Mouse (Mus musculus) stomach, embryonic 15.5 days (tissue): ENCODE measurements around the gene Map6d1. TPM values are rescaled to one million over a fixed set of nuclear protein-coding genes. Genes with fewer than 3 reads are reported as not detected.

Experiments
- ATAC-seq: fragments of 200-750 bp; cut with Nextera tagmentation; 2 replicates; pipeline ENCODE4 v1.8.0; 2017; ENCODE audit warnings: low read depth, moderate number of reproducible peaks, moderate TSS enrichment; ENCODE audit not compliant: insufficient read depth, low FRiP score
- H3K27ac ChIP-seq: fragments of 300-500 bp; sonication (generic); 2 replicates; pipeline ENCODE4 v1.5.1; 2015; ENCODE audit warnings: mild to moderate bottlenecking, inconsistent platforms
- H3K27me3 ChIP-seq: fragments of 300-500 bp; sonication (generic); replicated peaks from 2 replicates; pipeline ENCODE4 v1.6.1; 2015; ENCODE audit warnings: inconsistent platforms
- H3K36me3 ChIP-seq: fragments of 300-500 bp; sonication (generic); 2 replicates; pipeline ENCODE4 v1.6.1; 2015; ENCODE audit warnings: inconsistent platforms
- H3K4me1 ChIP-seq: fragments of 300-500 bp; sonication (generic); 2 replicates; pipeline ENCODE4 v1.6.1; 2015; ENCODE audit warnings: inconsistent platforms
- H3K4me2 ChIP-seq: fragments of 300-500 bp; sonication (generic); 2 replicates; pipeline ENCODE4 v1.6.1; 2015; ENCODE audit warnings: mild to moderate bottlenecking, inconsistent platforms
- H3K4me3 ChIP-seq: fragments of 300-500 bp; sonication (generic); replicated peaks from 2 replicates; pipeline ENCODE4 v1.5.1; 2015; ENCODE audit warnings: inconsistent platforms
- H3K9ac ChIP-seq: fragments of 300-500 bp; sonication (generic); 2 replicates; pipeline ENCODE4 v1.6.1; 2015; ENCODE audit warnings: inconsistent platforms
- H3K9me3 ChIP-seq: fragments of 300-500 bp; sonication (generic); 2 replicates; pipeline ENCODE4 v1.6.1; 2016; ENCODE audit warnings: inconsistent platforms
- WGBS: fragments of 180-500 bp; shearing (Covaris S2); methylation state at CpG from one replicate; pipeline ENCODE4 v1.1.7; 2015; 5-methylcytosine and 5-hydroxymethylcytosine counted together
- polyA plus RNA-seq: library from polyadenylated mRNA; unstranded; fragments of >200 nt; fragmentation: Nextera tagmentation; extraction: Ambion mirVana; gene quantifications from 2 replicates; pipeline ENCODE4 v1.2.1, GENCODE M21; 2015

The Map6d1 gene
- polyA plus RNA-seq = 0.71 and 0.82 TPM in 2 replicates

DNA sequence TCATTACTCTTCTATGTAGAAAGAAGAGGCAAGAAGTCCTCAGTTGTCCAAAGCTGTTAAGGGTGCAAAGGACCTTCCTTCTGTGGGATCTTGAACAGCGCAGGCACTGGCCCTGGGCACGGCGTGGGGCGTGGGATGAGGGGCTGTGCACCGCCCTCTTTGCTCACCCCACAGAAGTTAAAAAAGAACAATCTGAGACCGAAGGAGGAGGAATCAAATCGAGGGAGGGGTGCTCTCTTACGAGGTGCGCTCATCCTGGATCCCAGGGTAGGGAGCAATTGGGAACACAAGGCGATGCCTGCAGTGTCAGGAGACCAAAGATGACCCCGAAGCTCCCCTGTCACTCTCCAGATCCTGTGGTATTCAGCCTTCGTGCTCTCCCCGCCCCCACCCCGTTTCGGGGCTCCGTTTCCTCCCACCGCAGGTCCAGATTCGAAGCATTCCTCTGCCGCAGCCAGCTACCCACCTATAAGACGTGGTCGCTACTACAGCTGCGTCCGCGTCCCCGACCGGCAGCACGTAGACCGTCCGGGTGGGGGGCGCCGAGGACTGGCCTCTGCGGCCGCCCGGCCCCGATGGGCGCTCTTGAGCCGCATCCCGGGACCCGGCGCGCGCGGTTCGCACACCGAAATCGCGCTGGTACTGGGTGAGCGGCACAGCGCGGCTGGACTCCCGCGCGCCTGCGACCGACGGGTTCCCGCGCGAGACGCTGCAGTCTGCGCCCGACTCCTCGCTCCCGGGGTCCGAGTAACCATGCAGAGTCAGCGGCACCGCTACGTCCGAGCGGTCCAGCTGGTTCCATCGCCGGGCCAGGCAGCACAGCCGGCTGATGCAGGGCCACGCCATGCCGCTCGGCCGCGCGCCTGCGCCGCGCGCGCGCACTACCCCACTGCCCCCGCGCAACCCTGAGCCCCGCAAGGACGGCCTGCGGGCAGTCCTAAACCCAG is at the start of gene Map6d1:
Gene Map6d1, minus strand, starts transcription at position 891 of the 947 bp plus-strand sequence.
- Histone ChIP-seq H3K9me3 (no peaks in the 10 kb centered on the region), H3K4me3 (peak within 1 kb of the TSS; percentile 69), H3K36me3 (no peaks in the 10 kb centered on the region), H3K9ac (peak within 1 kb of the TSS; percentile 29; the same call in 1 of the 2 replicates), H3K27ac (no peak within 1 kb of the TSS), H3K4me2 (peak within 1 kb of the TSS; percentile 98), H3K4me1 (peaks cover 7% of the 10 kb centered on the region), H3K27me3 (no peaks in the 10 kb centered on the region)
- WGBS = under 1% methylated on average over 90 of the region's 90 CpGs
- peak; percentile 77 for ATAC-seq

DNA sequence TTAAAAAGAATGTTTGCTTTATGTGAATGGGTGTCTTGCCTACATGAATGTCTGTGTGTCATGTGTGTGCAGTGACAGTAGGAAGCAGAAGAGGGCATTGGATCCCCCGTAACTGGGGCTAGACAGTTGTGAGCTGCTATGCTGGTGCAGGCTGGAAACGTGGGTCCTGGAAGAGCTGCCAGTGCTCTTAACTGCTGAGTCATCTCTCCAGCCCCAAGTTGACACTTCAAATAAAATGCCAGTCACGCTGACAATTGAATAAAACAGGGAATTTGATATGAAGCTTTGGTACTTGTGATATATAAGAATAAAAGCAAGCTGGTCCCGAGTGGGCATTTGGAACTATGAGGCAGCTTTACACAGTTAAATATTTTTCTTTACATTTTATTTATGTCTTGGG is 39.1 kb upstream of the Map6d1 start:
- H3K4me2 ChIP-seq = no peak overlapping the region
- H3K36me3 ChIP-seq = peaks cover 25% of the 10 kb centered on the region
- no peak for ATAC-seq
- no peaks in the 10 kb centered on the region for H3K9me3 ChIP-seq
- whole genome bisulfite sequencing = 79% methylated on average over 4 of the region's 4 CpGs
- no peak overlapping the region for H3K9ac ChIP-seq
- H3K27me3 ChIP-seq = no peaks in the 10 kb centered on the region
- no peak overlapping the region for H3K27ac ChIP-seq
- H3K4me1 ChIP-seq = no peaks in the 10 kb centered on the region
- H3K4me3 ChIP-seq = no peak overlapping the region

DNA sequence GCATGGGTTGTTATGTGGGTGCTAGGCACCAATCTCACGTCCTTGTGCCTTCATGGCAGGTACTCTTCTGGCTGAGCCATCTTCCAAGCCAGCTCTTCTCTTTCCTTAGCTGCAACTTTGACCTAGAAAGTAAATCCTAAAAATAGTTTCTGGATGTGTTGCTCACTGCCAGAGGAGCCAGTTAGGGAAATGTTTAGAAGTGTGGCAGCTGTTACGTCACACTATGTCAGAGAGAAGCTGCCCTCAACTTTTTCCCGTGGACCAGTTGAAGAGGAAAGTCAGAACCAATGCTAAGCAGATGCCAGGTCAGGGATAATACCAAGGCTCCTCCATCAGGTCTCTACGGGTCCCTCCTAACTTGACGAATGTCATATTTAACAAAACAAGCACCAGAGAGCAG is 38.2 kb upstream of the Map6d1 start:
- H3K27ac ChIP-seq = no peak overlapping the region
- no peaks in the 10 kb centered on the region for H3K27me3 ChIP-seq
- no peak for ATAC-seq
- no peak overlapping the region for H3K4me3 ChIP-seq
- no peak overlapping the region for H3K4me2 ChIP-seq
- WGBS = 75% methylated on average over 5 of the region's 5 CpGs
- H3K9ac ChIP-seq = no peak overlapping the region
- no peaks in the 10 kb centered on the region for H3K9me3 ChIP-seq
- H3K4me1 ChIP-seq = no peaks in the 10 kb centered on the region
- H3K36me3 ChIP-seq = peaks cover 21% of the 10 kb centered on the region; the same call in 1 of the 2 replicates

- Histone ChIP-seq H3K27me3 (no peaks in the 10 kb centered on the region), H3K4me3 (no peak overlapping the region), H3K27ac (no peak overlapping the region), H3K4me1 (no peaks in the 10 kb centered on the region), H3K36me3 (no peaks in the 10 kb centered on the region), H3K9ac (no peak overlapping the region), H3K9me3 (no peaks in the 10 kb centered on the region), H3K4me2 (no peak overlapping the region)
- no peak for ATAC-seq
- WGBS = 24% methylated on average over 3 of the region's 3 CpGs
Observed at GRCm38 (mm10) chr16:20272994-20273393, 31.8 kb upstream of the Map6d1 start.

GRCm38 (mm10) chr16:20271339-20271738 is 30.2 kb upstream of the Map6d1 start:
- H3K9me3 ChIP-seq = no peaks in the 10 kb centered on the region
- H3K4me2 ChIP-seq = no peak overlapping the region
- H3K9ac ChIP-seq = no peak overlapping the region
- no peak overlapping the region for H3K27ac ChIP-seq
- no peaks in the 10 kb centered on the region for H3K4me1 ChIP-seq
- H3K36me3 ChIP-seq = no peaks in the 10 kb centered on the region
- ATAC-seq = no peak
- H3K27me3 ChIP-seq = no peaks in the 10 kb centered on the region
- no peak overlapping the region for H3K4me3 ChIP-seq
- WGBS = 71% methylated on average over 4 of the region's 4 CpGs

GRCm38 (mm10) chr16:20265089-20265488 is 23.9 kb upstream of the Map6d1 start:
- H3K9me3 ChIP-seq = no peaks in the 10 kb centered on the region
- no peak overlapping the region for H3K4me3 ChIP-seq
- no peaks in the 10 kb centered on the region for H3K4me1 ChIP-seq
- WGBS = 76% methylated on average over 7 of the region's 7 CpGs
- ATAC-seq = no peak
- no peak overlapping the region for H3K4me2 ChIP-seq
- no peak overlapping the region for H3K9ac ChIP-seq
- no peak overlapping the region for H3K27ac ChIP-seq
- H3K36me3 ChIP-seq = no peaks in the 10 kb centered on the region
- H3K27me3 ChIP-seq = no peaks in the 10 kb centered on the region

GRCm38 (mm10) chr16:20257926-20258325 is 16.8 kb upstream of the Map6d1 start:
- no peaks in the 10 kb centered on the region for H3K4me1 ChIP-seq
- no peak for ATAC-seq
- H3K36me3 ChIP-seq = no peaks in the 10 kb centered on the region
- H3K9ac ChIP-seq = no peak overlapping the region
- no peak overlapping the region for H3K4me3 ChIP-seq
- no peaks in the 10 kb centered on the region for H3K9me3 ChIP-seq
- WGBS = 76% methylated on average over 5 of the region's 5 CpGs
- H3K4me2 ChIP-seq = no peak overlapping the region
- no peaks in the 10 kb centered on the region for H3K27me3 ChIP-seq
- H3K27ac ChIP-seq = no peak overlapping the region

GRCm38 (mm10) chr16:20248442-20249174 is 7.5 kb upstream of the Map6d1 start:
- Histone ChIP-seq H3K9ac (no peak overlapping the region), H3K4me3 (no peak overlapping the region), H3K4me1 (no peaks in the 10 kb centered on the region), H3K36me3 (no peaks in the 10 kb centered on the region), H3K27ac (no peak overlapping the region), H3K4me2 (no peak overlapping the region), H3K9me3 (no peaks in the 10 kb centered on the region), H3K27me3 (no peaks in the 10 kb centered on the region)
- ATAC-seq = no peak
- 80% methylated on average over 9 of the region's 9 CpGs for WGBS

DNA sequence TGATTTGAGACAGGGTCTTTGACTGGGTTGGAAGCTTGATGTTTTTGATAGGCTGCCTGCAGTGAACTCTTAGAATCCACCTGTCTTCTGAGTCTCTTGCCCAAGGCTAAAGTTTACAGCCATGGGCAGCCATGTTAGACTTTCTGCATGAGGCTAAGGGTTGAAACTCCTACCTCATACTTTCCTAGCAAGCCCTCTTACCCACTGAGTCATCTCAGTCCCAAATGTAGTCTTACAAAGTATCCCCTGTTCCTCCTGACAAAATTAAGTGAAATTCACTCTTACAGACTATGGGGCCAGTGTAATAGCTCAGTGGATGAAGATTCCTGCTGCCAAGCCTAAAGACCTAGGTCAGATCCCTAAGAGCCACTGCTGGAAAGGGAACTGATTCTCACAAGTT is 5.9 kb upstream of the Map6d1 start:
- no peak overlapping the region for H3K4me3 ChIP-seq
- no peak overlapping the region for H3K4me2 ChIP-seq
- H3K9ac ChIP-seq = no peak overlapping the region
- H3K27me3 ChIP-seq = no peaks in the 10 kb centered on the region
- no peak overlapping the region for H3K27ac ChIP-seq
- no peak for ATAC-seq
- H3K36me3 ChIP-seq = no peaks in the 10 kb centered on the region
- no peaks in the 10 kb centered on the region for H3K4me1 ChIP-seq
- no peaks in the 10 kb centered on the region for H3K9me3 ChIP-seq

DNA sequence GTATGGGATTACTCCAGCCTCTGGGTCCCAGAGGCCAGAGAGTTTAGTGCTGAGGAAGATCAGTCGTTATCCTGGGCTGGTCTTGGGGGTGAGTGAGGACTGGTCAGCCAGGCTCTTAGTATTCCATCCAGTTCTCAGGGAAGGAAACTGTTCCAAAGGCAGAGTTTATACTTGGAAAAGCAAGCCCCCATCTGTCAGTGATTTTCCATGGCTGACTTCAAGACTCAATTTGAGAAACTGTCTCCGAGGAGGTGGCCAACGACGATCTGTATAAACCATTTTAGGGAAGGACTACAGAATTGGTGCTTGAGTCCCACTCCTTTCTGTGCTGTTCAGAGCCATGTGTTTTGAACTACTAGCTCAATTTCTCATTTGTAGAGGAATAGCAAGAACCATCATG is 2.5 kb downstream of the Map6d1 start:
- no peak overlapping the region for H3K4me3 ChIP-seq
- H3K27me3 ChIP-seq = no peaks in the 10 kb centered on the region
- H3K36me3 ChIP-seq = peaks cover 3% of the 10 kb centered on the region; the same call in 1 of the 2 replicates
- H3K4me1 ChIP-seq = peaks cover 7% of the 10 kb centered on the region
- no peak overlapping the region for H3K4me2 ChIP-seq
- H3K9ac ChIP-seq = no peak overlapping the region
- 74% methylated on average over 4 of the region's 4 CpGs for WGBS
- H3K27ac ChIP-seq = no peak overlapping the region
- no peak for ATAC-seq
- no peaks in the 10 kb centered on the region for H3K9me3 ChIP-seq

DNA sequence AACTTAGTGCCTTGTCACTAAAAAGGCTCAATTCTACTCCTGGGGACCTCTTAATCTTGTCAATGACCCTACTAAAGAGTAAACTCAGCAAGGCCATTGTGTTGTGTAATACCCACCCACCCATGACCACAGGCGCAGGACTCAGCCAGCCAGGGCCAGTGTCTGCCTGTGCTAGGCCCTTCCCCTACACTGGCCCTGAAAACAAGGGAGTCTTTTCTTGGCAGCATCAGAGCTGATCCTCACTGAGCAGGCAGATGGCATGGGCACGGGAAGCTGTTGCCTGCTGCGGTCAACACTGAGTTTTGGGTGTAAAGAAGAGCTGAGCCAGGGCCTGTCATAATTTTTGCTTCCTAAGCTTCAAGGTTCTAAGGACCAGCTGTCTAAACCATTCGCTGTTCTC is 3.7 kb downstream of the Map6d1 start:
- no peaks in the 10 kb centered on the region for H3K9me3 ChIP-seq
- H3K4me1 ChIP-seq = peaks cover 7% of the 10 kb centered on the region
- no peak overlapping the region for H3K4me3 ChIP-seq
- no peak overlapping the region for H3K4me2 ChIP-seq
- 75% methylated on average over 4 of the region's 4 CpGs for WGBS
- no peak overlapping the region for H3K27ac ChIP-seq
- no peak overlapping the region for H3K9ac ChIP-seq
- H3K36me3 ChIP-seq = peaks cover 3% of the 10 kb centered on the region; the same call in 1 of the 2 replicates
- no peaks in the 10 kb centered on the region for H3K27me3 ChIP-seq
- ATAC-seq = no peak

DNA sequence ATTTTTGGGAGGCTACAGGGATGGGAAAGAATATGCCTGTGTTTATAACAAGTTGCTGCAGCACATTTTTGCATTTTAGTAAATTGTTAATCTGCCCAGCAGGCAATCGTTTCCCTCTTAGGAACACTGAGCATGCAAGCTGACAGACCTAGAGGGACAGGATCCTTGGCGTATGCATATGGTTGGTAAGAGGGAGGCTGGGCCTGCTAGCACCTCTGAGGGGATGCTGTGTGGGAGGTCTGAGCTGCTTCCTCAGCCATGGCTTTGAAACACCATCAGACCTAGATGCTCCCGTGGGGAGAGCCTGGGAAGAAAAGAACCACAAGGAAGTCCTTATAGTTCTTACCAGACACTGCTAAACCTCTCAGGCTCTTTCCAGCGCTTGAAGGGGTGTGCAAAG is 6.8 kb downstream of the Map6d1 start:
- 64% methylated on average over 4 of the region's 4 CpGs for WGBS
- no peak for ATAC-seq
- no peaks in the 10 kb centered on the region for H3K4me1 ChIP-seq

More for the DNA sequence above, 6.8 kb downstream of the Map6d1 start:
- Histone ChIP-seq H3K9ac (no peak overlapping the region), H3K36me3 (peaks cover 21% of the 10 kb centered on the region), H3K27ac (no peak overlapping the region), H3K4me3 (no peak overlapping the region), H3K27me3 (no peaks in the 10 kb centered on the region), H3K9me3 (no peaks in the 10 kb centered on the region), H3K4me2 (no peak overlapping the region)
